Mouse (Mus musculus): ENCODE results near the gene Chrdl2. TPM values are rescaled to one million over a fixed set of nuclear protein-coding genes. Genes with fewer than 3 reads are reported as not detected.

Gene Chrdl2
- polyA plus RNA-seq, 1 experiment: 0.08 TPM

GRCm38 (mm10) chr7:100012515-100012914, 6.5 kb downstream of the Chrdl2 start:
- WGBS: 72% methylated on average over 6 of the region's 6 CpGs
- DNase-seq (ENCODE audit: low read depth in 1 of 2, low spot score in 2 of 2): no peak
- Histone ChIP-seq H3K27me3 (ENCODE audit: control insufficient read depth, insufficient read depth, low read length) (no peaks in the 10 kb centered on the region), H3K36me3 (ENCODE audit: control insufficient read depth, insufficient read depth, low read length) (no peaks in the 10 kb centered on the region), H3K4me3 (ENCODE audit: extremely low read depth, insufficient read depth, insufficient read length) (no peak overlapping the region), H3K27ac (ENCODE audit: insufficient read depth, low read length) (no peak overlapping the region), H3K4me1 (ENCODE audit: control insufficient read depth, insufficient read depth, insufficient read length) (no peaks in the 10 kb centered on the region)
- no peak for TF ChIP-seq CTCF (IDR thresholded peaks at IDR 0.05; ENCODE audit: extremely low read depth, insufficient read depth, insufficient read length, insufficient replicate concordance)
- TF ChIP-seq POLR2A (IDR thresholded peaks at IDR 0.05; ENCODE audit: low read depth, low read length): no peak

DNA sequence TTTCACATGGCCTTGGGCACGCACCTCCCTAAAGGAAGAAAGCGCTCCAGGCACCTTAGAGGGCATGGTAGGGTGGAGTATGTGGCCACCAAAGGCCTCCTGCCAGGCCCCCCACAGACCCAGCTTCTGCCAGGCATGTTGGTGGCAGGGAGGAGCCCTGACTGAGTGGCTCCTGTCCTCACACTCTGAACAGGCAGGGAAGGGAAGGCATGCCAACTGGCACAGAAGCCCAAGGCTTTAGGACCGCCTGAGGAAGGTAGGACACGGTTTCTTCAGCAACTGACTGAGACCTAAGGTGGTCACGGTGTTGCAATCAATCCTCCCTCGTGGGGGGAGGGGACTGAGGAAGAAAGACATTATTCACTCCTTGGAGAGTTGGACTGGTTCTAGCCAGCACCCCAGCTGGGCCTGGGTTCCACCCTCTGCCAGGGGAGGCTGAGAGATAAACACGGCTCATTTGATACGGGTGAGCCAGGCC, 8.2 kb downstream of the Chrdl2 start:
- TF ChIP-seq CTCF (IDR thresholded peaks at IDR 0.05; ENCODE audit: extremely low read depth, insufficient read depth, insufficient read length, insufficient replicate concordance): no peak
- no peak for TF ChIP-seq POLR2A (IDR thresholded peaks at IDR 0.05; ENCODE audit: low read depth, low read length)
- no peak for DNase-seq (ENCODE audit: low read depth in 1 of 2, low spot score in 2 of 2)
- no peaks in the 10 kb centered on the region for H3K36me3 ChIP-seq (ENCODE audit: control insufficient read depth, insufficient read depth, low read length)
- no peaks in the 10 kb centered on the region for H3K27me3 ChIP-seq (ENCODE audit: control insufficient read depth, insufficient read depth, low read length)
- H3K4me3 ChIP-seq (ENCODE audit: extremely low read depth, insufficient read depth, insufficient read length): no peak overlapping the region
- WGBS: 73% methylated on average over 8 of the region's 8 CpGs
- H3K4me1 ChIP-seq (ENCODE audit: control insufficient read depth, insufficient read depth, insufficient read length): no peaks in the 10 kb centered on the region
- no peak overlapping the region for H3K27ac ChIP-seq (ENCODE audit: insufficient read depth, low read length)

GRCm38 (mm10) chr7:100017056-100017455, 11.1 kb downstream of the Chrdl2 start:
- no peak for TF ChIP-seq CTCF (IDR thresholded peaks at IDR 0.05; ENCODE audit: extremely low read depth, insufficient read depth, insufficient read length, insufficient replicate concordance)
- TF ChIP-seq POLR2A (IDR thresholded peaks at IDR 0.05; ENCODE audit: low read depth, low read length): no peak
- Histone ChIP-seq H3K36me3 (ENCODE audit: control insufficient read depth, insufficient read depth, low read length) (no peaks in the 10 kb centered on the region), H3K4me1 (ENCODE audit: control insufficient read depth, insufficient read depth, insufficient read length) (no peaks in the 10 kb centered on the region), H3K27ac (ENCODE audit: insufficient read depth, low read length) (no peak overlapping the region), H3K27me3 (ENCODE audit: control insufficient read depth, insufficient read depth, low read length) (no peaks in the 10 kb centered on the region), H3K4me3 (ENCODE audit: extremely low read depth, insufficient read depth, insufficient read length) (no peak overlapping the region)
- WGBS: 92% methylated on average over 8 of the region's 8 CpGs
- no peak for DNase-seq (ENCODE audit: low read depth in 1 of 2, low spot score in 2 of 2)

DNA sequence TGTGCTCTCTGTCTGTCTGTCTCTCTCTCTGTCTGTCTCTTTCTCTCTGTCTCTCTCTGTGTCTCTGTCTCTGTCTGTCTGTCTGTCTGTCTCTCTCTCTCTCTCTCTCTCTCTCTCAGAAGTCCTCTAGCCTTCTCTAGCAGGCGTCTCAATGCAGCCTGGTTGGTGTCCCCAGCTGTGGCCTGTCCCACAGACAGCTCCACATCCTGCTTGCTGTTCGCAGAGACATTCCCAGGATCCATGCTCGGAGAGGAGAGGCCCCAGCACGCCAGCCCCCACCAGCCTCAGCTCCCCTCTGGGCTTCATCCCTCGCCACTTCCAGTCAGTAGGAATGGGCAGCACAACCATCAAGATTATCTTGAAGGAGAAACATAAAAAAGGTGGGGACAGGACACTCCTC, 21.4 kb downstream of the Chrdl2 start:
- 79% methylated on average over 5 of the region's 5 CpGs for WGBS
- Histone ChIP-seq H3K4me1 (ENCODE audit: control insufficient read depth, insufficient read depth, insufficient read length) (no peaks in the 10 kb centered on the region), H3K27me3 (ENCODE audit: control insufficient read depth, insufficient read depth, low read length) (no peaks in the 10 kb centered on the region), H3K36me3 (ENCODE audit: control insufficient read depth, insufficient read depth, low read length) (no peaks in the 10 kb centered on the region), H3K27ac (ENCODE audit: insufficient read depth, low read length) (no peak overlapping the region), H3K4me3 (ENCODE audit: extremely low read depth, insufficient read depth, insufficient read length) (no peak overlapping the region)
- DNase-seq (ENCODE audit: low read depth in 1 of 2, low spot score in 2 of 2): no peak
- TF ChIP-seq POLR2A (IDR thresholded peaks at IDR 0.05; ENCODE audit: low read depth, low read length) (no peak), CTCF (IDR thresholded peaks at IDR 0.05; ENCODE audit: extremely low read depth, insufficient read depth, insufficient read length, insufficient replicate concordance) (no peak)

GRCm38 (mm10) chr7:100029307-100029706, 23.3 kb downstream of the Chrdl2 start:
- Histone ChIP-seq H3K4me3 (ENCODE audit: extremely low read depth, insufficient read depth, insufficient read length) (no peak overlapping the region), H3K4me1 (ENCODE audit: control insufficient read depth, insufficient read depth, insufficient read length) (no peaks in the 10 kb centered on the region), H3K36me3 (ENCODE audit: control insufficient read depth, insufficient read depth, low read length) (no peaks in the 10 kb centered on the region), H3K27ac (ENCODE audit: insufficient read depth, low read length) (no peak overlapping the region), H3K27me3 (ENCODE audit: control insufficient read depth, insufficient read depth, low read length) (no peaks in the 10 kb centered on the region)
- 53% methylated on average over 3 of the region's 3 CpGs for WGBS
- no peak for TF ChIP-seq POLR2A (IDR thresholded peaks at IDR 0.05; ENCODE audit: low read depth, low read length)
- peak; percentile 15; the same call in 1 of the 2 replicates for TF ChIP-seq CTCF (IDR thresholded peaks at IDR 0.05; ENCODE audit: extremely low read depth, insufficient read depth, insufficient read length, insufficient replicate concordance)
- no peak for DNase-seq (ENCODE audit: low read depth in 1 of 2, low spot score in 2 of 2)

GRCm38 (mm10) chr7:100030996-100031749, 25.2 kb downstream of the Chrdl2 start:
- 88% methylated on average over 8 of the region's 8 CpGs for WGBS

GRCm38 (mm10) chr7:100033672-100034071, 27.7 kb downstream of the Chrdl2 start:
- Histone ChIP-seq H3K27ac (ENCODE audit: insufficient read depth, low read length) (no peak overlapping the region), H3K36me3 (ENCODE audit: control insufficient read depth, insufficient read depth, low read length) (no peaks in the 10 kb centered on the region), H3K27me3 (ENCODE audit: control insufficient read depth, insufficient read depth, low read length) (no peaks in the 10 kb centered on the region), H3K4me1 (ENCODE audit: control insufficient read depth, insufficient read depth, insufficient read length) (no peaks in the 10 kb centered on the region), H3K4me3 (ENCODE audit: extremely low read depth, insufficient read depth, insufficient read length) (no peak overlapping the region)
- no peak for DNase-seq (ENCODE audit: low read depth in 1 of 2, low spot score in 2 of 2)
- WGBS: 67% methylated on average over 5 of the region's 5 CpGs
- TF ChIP-seq POLR2A (IDR thresholded peaks at IDR 0.05; ENCODE audit: low read depth, low read length) (no peak), CTCF (IDR thresholded peaks at IDR 0.05; ENCODE audit: extremely low read depth, insufficient read depth, insufficient read length, insufficient replicate concordance) (no peak)

More at GRCm38 (mm10) chr7:100030996-100031749, 25.2 kb downstream of the Chrdl2 start:
- TF ChIP-seq POLR2A (IDR thresholded peaks at IDR 0.05; ENCODE audit: low read depth, low read length): no peak
- TF ChIP-seq CTCF (IDR thresholded peaks at IDR 0.05; ENCODE audit: extremely low read depth, insufficient read depth, insufficient read length, insufficient replicate concordance): no peak
- no peak overlapping the region for H3K27ac ChIP-seq (ENCODE audit: insufficient read depth, low read length)
- no peaks in the 10 kb centered on the region for H3K4me1 ChIP-seq (ENCODE audit: control insufficient read depth, insufficient read depth, insufficient read length)
- DNase-seq (ENCODE audit: low read depth in 1 of 2, low spot score in 2 of 2): no peak
- no peaks in the 10 kb centered on the region for H3K36me3 ChIP-seq (ENCODE audit: control insufficient read depth, insufficient read depth, low read length)
- no peaks in the 10 kb centered on the region for H3K27me3 ChIP-seq (ENCODE audit: control insufficient read depth, insufficient read depth, low read length)
- no peak overlapping the region for H3K4me3 ChIP-seq (ENCODE audit: extremely low read depth, insufficient read depth, insufficient read length)

Data from spleen, adult 2 months (tissue).